Mouse (Mus musculus) liver, embryonic 16.5 days (tissue): ENCODE measurements around the gene 4932429P05Rik. TPM values are rescaled to one million over a fixed set of nuclear protein-coding genes. Genes with fewer than 3 reads are reported as not detected.

Source experiments
- ATAC-seq: fragments of 200-750 bp; cut with Nextera tagmentation; 2 replicates; pipeline ENCODE4 v1.8.0; 2017; ENCODE audit warnings: low read depth, mild to moderate bottlenecking, moderate number of reproducible peaks, moderate library complexity
- H3K27ac ChIP-seq: fragments of 300-500 bp; sonication (generic); 2 replicates; pipeline ENCODE4 v1.5.1; 2014; ENCODE audit warnings: mild to moderate bottlenecking, low read length
- H3K27me3 ChIP-seq: fragments of 300-500 bp; sonication (generic); 2 replicates; pipeline ENCODE4 v1.6.1; 2014; ENCODE audit warnings: low read depth, low read length, mixed read lengths; ENCODE audit not compliant: control insufficient read depth, insufficient read depth
- H3K36me3 ChIP-seq: fragments of 300-500 bp; sonication (generic); 2 replicates; pipeline ENCODE4 v1.6.1; 2014; ENCODE audit warnings: mild to moderate bottlenecking; ENCODE audit not compliant: control insufficient read depth, insufficient read depth
- H3K4me1 ChIP-seq: fragments of 300-500 bp; sonication (generic); 2 replicates; pipeline ENCODE4 v1.6.1; 2014; ENCODE audit warnings: low read depth, low read length, mixed read lengths; ENCODE audit not compliant: control insufficient read depth
- H3K4me2 ChIP-seq: fragments of 300-500 bp; sonication (generic); 2 replicates; pipeline ENCODE4 v1.6.1; 2014; ENCODE audit warnings: low read depth, low read length, mixed read lengths
- H3K4me3 ChIP-seq: fragments of 300-500 bp; sonication (generic); 2 replicates; pipeline ENCODE4 v1.5.1; 2014; ENCODE audit warnings: low read depth, mild to moderate bottlenecking, low read length
- H3K9ac ChIP-seq: fragments of 300-500 bp; sonication (generic); 2 replicates; pipeline ENCODE4 v1.6.1; 2014; ENCODE audit warnings: low read depth, low read length
- H3K9me3 ChIP-seq: fragments of 300-500 bp; sonication (generic); replicated peaks from 2 replicates; pipeline ENCODE4 v1.6.1; 2016; ENCODE audit warnings: low read length; ENCODE audit not compliant: control insufficient read depth
- polyA plus RNA-seq: library from polyadenylated mRNA; unstranded; fragments of >200 nt; fragmentation: Nextera tagmentation; extraction: Ambion mirVana; gene quantifications from 2 replicates; pipeline ENCODE4 v1.2.1, GENCODE M21; 2015

Gene 4932429P05Rik
- polyA plus RNA-seq = not detected in 2 replicates

GRCm38 (mm10) chrX:89751968-89752367, at the start of gene 4932429P05Rik:
TSS of gene 4932429P05Rik (plus strand) at chrX:89752268.
- Histone ChIP-seq H3K27me3 (no peaks in the 10 kb centered on the region), H3K4me3 (no peak within 1 kb of the TSS), H3K4me2 (no peak within 1 kb of the TSS), H3K36me3 (no peaks in the 10 kb centered on the region), H3K9me3 (no peaks in the 10 kb centered on the region), H3K9ac (no peak within 1 kb of the TSS), H3K4me1 (no peaks in the 10 kb centered on the region), H3K27ac (no peak within 1 kb of the TSS)
- no peak for ATAC-seq

Other genes starting within 250 kb of the 4932429P05Rik start
- not detected in 2 replicates for gene 4930415L06Rik, start 180.6 kb downstream of the 4932429P05Rik start, polyA plus RNA-seq